Mouse (Mus musculus) neural tube, embryonic 13.5 days (tissue): ENCODE results near the gene Tpbpa. TPM values are rescaled to one million over a fixed set of nuclear protein-coding genes. Genes with fewer than 3 reads are reported as not detected.
"Not testable (repeated sequence)": the region's sequence is repeated elsewhere in the genome, so short reads cannot be mapped to it uniquely, and the experiment has no call there.

Experiments
- ATAC-seq: fragments of 200-750 bp; cut with Nextera tagmentation; 2 replicates; pipeline ENCODE4 v1.8.0; 2017; ENCODE audit warnings: low read depth, mild to moderate bottlenecking, moderate TSS enrichment, moderate library complexity
- H3K27ac ChIP-seq: fragments of 300-500 bp; sonication (generic); replicated peaks from 2 replicates; pipeline ENCODE4 v1.5.1; 2015; ENCODE audit warnings: moderate library complexity, mild to moderate bottlenecking, inconsistent platforms
- H3K27me3 ChIP-seq: fragments of 300-500 bp; sonication (generic); 2 replicates; pipeline ENCODE4 v1.6.1; 2015; ENCODE audit warnings: mild to moderate bottlenecking, inconsistent platforms
- H3K36me3 ChIP-seq: fragments of 300-500 bp; sonication (generic); 2 replicates; pipeline ENCODE4 v1.6.1; 2015; ENCODE audit warnings: mild to moderate bottlenecking, inconsistent platforms
- H3K4me1 ChIP-seq: fragments of 300-500 bp; sonication (generic); replicated peaks from 2 replicates; pipeline ENCODE4 v1.6.1; 2015; ENCODE audit warnings: inconsistent platforms
- H3K4me2 ChIP-seq: fragments of 300-500 bp; sonication (generic); 2 replicates; pipeline ENCODE4 v1.6.1; 2015; ENCODE audit warnings: inconsistent platforms, mild to moderate bottlenecking, moderate library complexity
- H3K4me3 ChIP-seq: fragments of 300-500 bp; sonication (generic); 2 replicates; pipeline ENCODE4 v1.5.1; 2015; ENCODE audit warnings: mild to moderate bottlenecking, inconsistent platforms
- H3K9ac ChIP-seq: fragments of 300-500 bp; sonication (generic); 2 replicates; pipeline ENCODE4 v1.6.1; 2015; ENCODE audit warnings: moderate library complexity, mild to moderate bottlenecking, inconsistent platforms
- H3K9me3 ChIP-seq: fragments of 300-500 bp; sonication (generic); 2 replicates; pipeline ENCODE4 v1.6.1; 2016; ENCODE audit warnings: inconsistent platforms
- WGBS: fragments of 180-500 bp; shearing (Covaris S2); methylation state at CpG from one replicate; pipeline ENCODE4 v1.1.7; 2015; 5-methylcytosine and 5-hydroxymethylcytosine counted together
- polyA plus RNA-seq: library from polyadenylated mRNA; unstranded; fragments of >200 nt; fragmentation: Nextera tagmentation; extraction: Ambion mirVana; gene quantifications from 2 replicates; pipeline ENCODE4 v1.2.1, GENCODE M21; 2015

Gene Tpbpa
- polyA plus RNA-seq = 0.27 TPM in 1 of 2 replicates, not detected in the other

DNA sequence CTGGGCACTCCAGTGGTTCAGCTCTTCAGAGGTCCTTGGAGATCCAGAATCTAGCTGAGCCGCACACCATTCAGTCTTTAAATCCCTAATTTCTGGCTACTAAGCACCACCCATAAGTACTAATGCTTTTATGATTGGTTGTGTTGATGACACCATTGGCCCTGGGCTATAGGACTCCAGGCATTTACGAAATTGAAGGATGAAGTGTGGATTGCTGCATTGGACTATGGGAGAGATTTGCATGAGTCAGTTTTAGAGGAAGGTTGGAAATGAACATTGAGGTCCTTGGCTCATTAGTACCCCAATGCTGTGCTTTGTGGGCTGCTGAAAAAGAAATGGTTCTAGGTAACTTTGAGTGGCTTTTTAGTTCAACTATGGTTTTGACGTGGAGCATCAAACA lies at the start of gene Tpbpa:
Gene Tpbpa, minus strand, starts transcription at position 101 of the 400 bp plus-strand sequence.
- 73% methylated on average over 3 of the region's 3 CpGs for WGBS
- not testable (repeated sequence) for H3K4me3 ChIP-seq, H3K36me3 ChIP-seq, H3K27me3 ChIP-seq, H3K9me3 ChIP-seq, H3K27ac ChIP-seq, ATAC-seq, H3K9ac ChIP-seq, H3K4me1 ChIP-seq, H3K4me2 ChIP-seq

DNA sequence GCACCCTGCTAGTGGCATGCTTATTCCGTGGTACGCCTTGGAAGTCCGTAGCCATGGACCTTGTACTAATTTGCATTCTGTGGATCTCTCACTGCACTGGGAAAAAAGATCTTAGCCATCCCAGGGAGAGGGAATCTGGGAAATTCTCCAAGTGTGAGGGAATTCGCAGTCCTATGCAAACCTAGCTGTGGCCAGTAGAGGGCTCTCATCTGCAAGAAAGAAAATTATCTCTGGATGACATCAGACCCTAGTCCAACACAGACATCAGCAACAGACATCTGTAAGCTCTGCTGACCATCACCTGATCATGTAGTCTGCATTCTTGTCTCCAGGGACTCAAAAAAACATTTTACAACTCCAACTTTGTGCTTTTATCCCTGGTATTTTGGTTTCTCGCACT lies 45.1 kb upstream of the Tpbpa start:
- H3K36me3 ChIP-seq, H3K4me3 ChIP-seq, H3K4me2 ChIP-seq, H3K9ac ChIP-seq, H3K9me3 ChIP-seq, ATAC-seq, H3K27me3 ChIP-seq, H3K27ac ChIP-seq, H3K4me1 ChIP-seq: not testable (repeated sequence)
- WGBS = 78% methylated on average over 5 of the region's 5 CpGs

DNA sequence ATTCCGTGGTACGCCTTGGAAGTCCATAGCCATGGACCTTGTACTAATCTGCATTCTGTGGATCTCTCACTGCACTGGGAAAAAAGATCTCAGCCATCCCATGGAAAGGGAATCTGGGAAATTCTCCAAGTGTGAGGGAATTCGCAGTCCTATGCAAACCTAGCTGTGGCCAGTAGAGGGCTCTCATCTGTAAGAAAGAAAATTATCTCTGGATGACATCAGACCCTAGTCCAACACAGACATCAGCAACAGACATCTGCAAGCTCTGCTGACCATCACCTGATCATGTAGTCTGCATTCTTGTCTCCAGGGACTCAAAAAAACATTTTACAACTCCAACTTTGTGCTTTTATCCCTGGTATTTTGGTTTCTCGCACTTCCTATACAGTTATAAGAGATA lies 30.5 kb upstream of the Tpbpa start:
- not testable (repeated sequence) for H3K4me3 ChIP-seq
- 68% methylated on average over 4 of the region's 4 CpGs for WGBS

DNA sequence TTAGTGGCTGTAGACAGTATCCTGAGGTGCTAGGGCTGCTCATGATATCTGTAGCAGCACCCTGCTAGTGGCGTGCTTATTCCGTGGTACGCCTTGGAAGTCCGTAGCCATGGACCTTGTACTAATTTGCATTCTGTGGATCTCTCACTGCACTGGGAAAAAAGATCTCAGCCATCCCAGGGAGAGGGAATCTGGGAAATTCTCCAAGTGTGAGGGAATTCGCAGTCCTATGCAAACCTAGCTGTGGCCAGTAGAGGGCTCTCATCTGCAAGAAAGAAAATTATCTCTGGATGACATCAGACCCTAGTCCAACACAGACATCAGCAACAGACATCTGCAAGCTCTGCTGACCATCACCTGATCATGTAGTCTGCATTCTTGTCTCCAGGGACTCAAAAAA lies 22.2 kb upstream of the Tpbpa start:
- not testable (repeated sequence) for H3K27me3 ChIP-seq, H3K4me1 ChIP-seq, H3K4me3 ChIP-seq, H3K4me2 ChIP-seq, H3K27ac ChIP-seq, ATAC-seq, H3K36me3 ChIP-seq, H3K9ac ChIP-seq
- 26% methylated on average over 5 of the region's 5 CpGs for WGBS
- peaks cover 26% of the 10 kb centered on the region for H3K9me3 ChIP-seq

More for the DNA sequence above, 30.5 kb upstream of the Tpbpa start:
- not testable (repeated sequence) for H3K4me1 ChIP-seq, H3K27ac ChIP-seq, H3K4me2 ChIP-seq, ATAC-seq, H3K9ac ChIP-seq, H3K36me3 ChIP-seq, H3K27me3 ChIP-seq, H3K9me3 ChIP-seq

DNA sequence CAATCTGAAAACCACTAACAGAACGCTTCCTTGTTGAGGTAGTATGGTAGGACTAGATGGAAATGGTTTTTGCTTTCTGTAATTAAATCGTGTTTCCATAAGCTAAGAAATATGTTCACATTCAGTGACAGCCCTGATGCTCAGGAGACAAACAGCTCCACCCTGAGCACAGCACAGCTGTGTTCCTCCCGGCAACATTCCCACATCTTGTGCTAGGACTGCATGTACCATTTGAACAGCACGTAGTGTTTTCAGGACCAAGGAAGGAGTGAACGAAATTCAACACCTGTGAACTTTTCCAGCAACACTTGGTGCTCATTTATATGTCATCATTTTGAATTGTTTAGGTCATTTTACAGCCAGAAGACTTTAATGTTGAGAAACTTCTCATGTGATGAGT lies 19.9 kb upstream of the Tpbpa start:
- 69% methylated on average over 5 of the region's 5 CpGs for WGBS
- no peaks in the 10 kb centered on the region for H3K36me3 ChIP-seq
- H3K27ac ChIP-seq = no peak overlapping the region
- no peak overlapping the region for H3K4me3 ChIP-seq
- H3K27me3 ChIP-seq = no peaks in the 10 kb centered on the region
- H3K4me1 ChIP-seq = no peaks in the 10 kb centered on the region
- no peak overlapping the region for H3K9ac ChIP-seq
- no peak overlapping the region for H3K4me2 ChIP-seq
- no peak for ATAC-seq
- H3K9me3 ChIP-seq = peaks cover 35% of the 10 kb centered on the region

DNA sequence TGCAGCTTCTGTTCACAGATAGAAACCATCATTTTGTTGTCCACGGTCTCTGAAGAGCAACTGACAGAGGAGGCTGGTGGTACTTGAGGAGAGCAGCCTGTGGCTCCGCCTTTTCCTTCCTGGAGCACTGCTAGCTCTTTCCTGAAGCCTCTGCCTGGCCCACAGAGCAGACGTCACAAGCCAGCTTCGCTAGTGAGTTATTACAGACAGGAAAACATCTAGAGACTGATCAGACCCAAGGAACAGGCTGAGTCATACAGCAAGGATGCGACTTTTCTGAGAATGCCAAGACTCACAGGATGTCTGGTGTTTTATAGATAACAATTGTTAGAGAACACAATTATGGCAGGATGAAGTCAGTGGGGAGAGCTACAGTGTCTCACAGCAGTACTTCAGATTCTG lies 5.3 kb downstream of the Tpbpa start, which contains the start of the genes Gm49391 and Ctla2a:
Gene Gm49391, minus strand, starts transcription at position 72 of the 402 bp plus-strand sequence.
Gene Ctla2a, minus strand, starts transcription at position 126 of the 402 bp plus-strand sequence.
- peaks cover 8% of the 10 kb centered on the region for H3K9me3 ChIP-seq
- no peaks in the 10 kb centered on the region for H3K36me3 ChIP-seq
- H3K4me3 ChIP-seq = no peak within 1 kb of the TSS
- no peaks in the 10 kb centered on the region for H3K4me1 ChIP-seq
- no peak within 1 kb of the TSS for H3K9ac ChIP-seq
- no peak for ATAC-seq
- WGBS = 69% methylated on average over 5 of the region's 5 CpGs
- H3K4me2 ChIP-seq = no peak within 1 kb of the TSS
- H3K27me3 ChIP-seq = no peaks in the 10 kb centered on the region
- no peak within 1 kb of the TSS for H3K27ac ChIP-seq

DNA sequence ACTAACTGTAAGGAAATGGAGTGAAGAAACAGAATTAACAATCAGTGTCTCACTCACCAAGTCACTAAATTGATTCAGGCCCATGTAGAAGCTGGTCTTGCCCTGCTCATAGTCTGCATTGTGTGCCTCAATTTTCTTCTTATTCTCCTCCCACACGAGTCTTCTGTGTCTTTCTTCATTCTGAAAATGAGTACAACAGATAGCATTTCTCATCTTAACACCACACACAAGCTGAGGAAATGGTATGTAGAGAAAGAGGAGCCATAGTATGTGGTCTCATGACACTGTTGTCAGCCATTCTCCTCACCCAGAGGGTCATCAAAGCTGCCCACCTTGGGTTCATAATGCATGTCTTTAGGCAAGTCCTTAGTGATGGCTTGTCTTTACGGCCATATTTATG lies 6.3 kb downstream of the Tpbpa start, which contains the start of gene Gm49393:
Gene Gm49393, minus strand, starts transcription at position 101 of the 400 bp plus-strand sequence.
- H3K27ac ChIP-seq, H3K9me3 ChIP-seq, H3K9ac ChIP-seq, H3K4me3 ChIP-seq, H3K4me1 ChIP-seq, H3K27me3 ChIP-seq, H3K36me3 ChIP-seq, H3K4me2 ChIP-seq, ATAC-seq: not testable (repeated sequence)
- 81% methylated on average over 2 of the region's 2 CpGs for WGBS

DNA sequence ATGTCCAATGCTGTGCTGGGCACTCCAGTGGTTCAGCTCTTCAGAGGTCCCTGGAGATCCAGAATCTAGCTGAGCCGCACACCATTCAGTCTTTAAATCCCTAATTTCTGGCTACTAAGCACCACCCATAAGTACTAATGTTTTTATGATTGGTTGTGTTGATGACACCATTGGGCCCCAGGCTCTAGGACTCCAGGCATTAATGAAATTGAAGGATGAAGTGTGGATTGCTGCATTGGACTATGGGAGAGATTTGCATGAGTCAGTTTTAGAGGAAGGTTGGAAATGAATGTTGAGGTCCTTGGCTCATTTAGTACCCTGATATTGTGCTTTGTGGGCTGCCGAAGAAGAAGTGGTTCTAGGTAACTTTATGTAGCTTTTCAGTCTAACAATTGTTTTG lies 37.0 kb downstream of the Tpbpa start, which contains the start of gene Tpbpb:
Gene Tpbpb, minus strand, starts transcription at position 101 of the 400 bp plus-strand sequence.
- H3K9ac ChIP-seq, H3K27me3 ChIP-seq, ATAC-seq, H3K4me2 ChIP-seq, H3K27ac ChIP-seq, H3K4me3 ChIP-seq, H3K36me3 ChIP-seq, H3K9me3 ChIP-seq, H3K4me1 ChIP-seq: not testable (repeated sequence)
- 95% methylated on average over 2 of the region's 2 CpGs for WGBS

DNA sequence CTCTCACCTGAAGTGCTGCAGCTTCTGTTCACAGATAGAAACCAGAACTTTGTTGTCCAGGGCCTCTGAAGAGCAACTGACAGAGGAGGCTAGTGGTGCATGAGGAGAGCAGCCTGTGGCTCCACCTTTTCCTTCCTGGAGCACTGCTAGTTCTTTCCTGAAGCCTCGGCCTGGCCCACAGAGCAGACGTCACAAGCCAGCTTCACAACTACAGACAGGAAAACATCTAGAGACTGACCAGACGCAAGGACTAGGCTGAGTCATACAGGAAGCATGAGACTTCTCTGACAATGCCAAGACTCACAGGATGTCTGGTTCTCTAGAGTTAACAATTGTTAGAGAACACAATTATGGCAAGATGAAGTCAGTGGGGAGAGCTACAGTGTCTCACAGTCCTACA lies 44.5 kb downstream of the Tpbpa start, which contains the start of gene Ctla2b:
Gene Ctla2b, minus strand, starts transcription at position 120 of the 400 bp plus-strand sequence.
- Histone ChIP-seq H3K4me3 (no peak within 1 kb of the TSS), H3K36me3 (no peaks in the 10 kb centered on the region), H3K9me3 (peaks cover 10% of the 10 kb centered on the region; the same call in 1 of the 2 replicates), H3K4me2 (no peak within 1 kb of the TSS), H3K4me1 (no peaks in the 10 kb centered on the region), H3K9ac (no peak within 1 kb of the TSS), H3K27ac (no peak within 1 kb of the TSS), H3K27me3 (no peaks in the 10 kb centered on the region)
- ATAC-seq = no peak
- WGBS = 85% methylated on average over 3 of the region's 3 CpGs

DNA sequence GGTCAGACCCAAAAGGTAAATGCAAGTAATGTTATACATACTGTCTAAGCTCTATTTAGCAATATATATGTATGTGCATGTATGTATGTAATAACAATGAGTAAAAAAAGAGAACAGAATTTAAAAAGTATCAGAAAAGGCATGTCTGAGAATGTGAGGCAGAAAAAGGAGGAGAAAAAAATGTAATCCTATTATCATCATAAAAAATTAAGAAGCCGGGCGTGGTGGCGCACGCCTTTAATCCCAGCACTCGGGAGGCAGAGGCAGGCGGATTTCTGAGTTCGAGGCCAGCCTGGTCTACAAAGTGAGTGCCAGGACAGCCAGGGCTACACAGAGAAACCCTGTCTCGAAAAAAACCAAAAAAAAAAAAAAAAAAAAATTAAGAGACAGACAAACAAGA lies 45.0 kb downstream of the Tpbpa start, which contains the start of gene Gm49392:
Gene Gm49392, minus strand, starts transcription at position 101 of the 400 bp plus-strand sequence.
- H3K36me3 ChIP-seq, H3K4me1 ChIP-seq, H3K27me3 ChIP-seq, H3K4me2 ChIP-seq, ATAC-seq, H3K4me3 ChIP-seq, H3K9me3 ChIP-seq, H3K27ac ChIP-seq, H3K9ac ChIP-seq: not testable (repeated sequence)
- 87% methylated on average over 8 of the region's 8 CpGs for WGBS

DNA sequence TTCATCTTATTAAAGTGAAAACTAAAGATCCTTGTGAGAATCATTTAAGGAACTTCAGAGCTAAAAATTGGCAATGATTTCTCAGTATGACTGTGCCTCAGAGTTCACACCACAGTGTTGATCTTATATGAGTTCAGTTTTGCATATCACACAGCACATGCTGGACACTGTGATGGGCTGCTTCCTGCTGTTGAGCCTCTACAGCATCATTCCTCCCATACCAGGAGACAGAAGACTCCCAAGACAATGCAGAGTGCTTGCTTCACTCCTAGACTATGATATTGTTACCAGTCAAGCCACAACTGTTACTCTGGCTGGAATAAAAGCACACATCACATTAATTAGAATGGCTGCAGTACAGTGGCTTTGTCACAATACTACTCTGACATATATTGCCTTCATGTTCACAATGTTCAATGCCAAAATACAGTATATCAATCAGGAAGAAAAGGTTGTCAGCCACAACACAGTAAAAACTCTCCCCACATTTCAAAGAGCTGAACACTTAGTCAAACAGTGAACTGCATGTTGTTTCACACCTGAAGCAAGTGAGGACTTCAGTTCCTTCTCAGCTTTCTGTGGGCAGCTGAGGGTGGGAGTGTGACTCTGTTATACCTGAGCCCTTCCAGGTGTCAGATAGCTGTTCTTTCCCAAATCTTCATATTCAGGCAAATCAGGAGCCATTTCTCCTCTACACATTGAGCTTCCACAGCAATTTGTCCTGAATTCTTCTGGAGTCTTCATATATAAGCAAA lies 46.2 kb downstream of the Tpbpa start:
- Histone ChIP-seq H3K27me3 (no peaks in the 10 kb centered on the region), H3K9ac (no peak overlapping the region), H3K4me3 (no peak overlapping the region), H3K36me3 (no peaks in the 10 kb centered on the region), H3K4me1 (no peaks in the 10 kb centered on the region), H3K4me2 (no peak overlapping the region), H3K27ac (no peak overlapping the region), H3K9me3 (peaks cover 6% of the 10 kb centered on the region; the same call in 1 of the 2 replicates)
- ATAC-seq = no peak

DNA sequence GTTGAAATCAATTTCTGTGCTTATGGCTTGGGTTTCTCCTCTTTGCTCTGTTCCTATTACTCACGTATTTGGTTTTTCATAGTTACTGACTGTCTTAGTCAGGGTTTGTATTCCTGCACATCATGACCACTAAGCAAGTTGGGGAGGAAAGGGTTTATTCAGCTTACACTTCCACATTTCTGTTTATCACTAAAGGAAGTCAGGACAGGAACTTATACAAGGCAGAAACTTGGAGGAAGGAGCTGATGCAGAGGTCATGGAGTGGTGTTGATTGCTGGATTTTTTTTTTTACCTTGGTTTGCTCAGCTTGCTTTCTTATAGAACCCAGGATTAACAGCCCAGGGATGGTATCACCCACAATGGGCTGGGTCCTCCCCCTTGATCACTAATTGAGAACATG lies 49.5 kb downstream of the Tpbpa start:
- H3K36me3 ChIP-seq = no peaks in the 10 kb centered on the region
- no peak overlapping the region for H3K4me3 ChIP-seq
- no peak overlapping the region for H3K27ac ChIP-seq
- no peak overlapping the region for H3K4me2 ChIP-seq
- H3K9ac ChIP-seq = no peak overlapping the region
- no peak for ATAC-seq
- WGBS = 92% methylated on average over 1 of the region's 1 CpGs
- H3K27me3 ChIP-seq = no peaks in the 10 kb centered on the region
- H3K9me3 ChIP-seq = peaks cover 9% of the 10 kb centered on the region; the same call in 1 of the 2 replicates
- H3K4me1 ChIP-seq = no peaks in the 10 kb centered on the region
